Mouse (Mus musculus): Measurements from ENCODE around the gene Sprtn. TPM values are rescaled to one million over a fixed set of nuclear protein-coding genes. Genes with fewer than 3 reads are reported as not detected.

The Sprtn gene
- polyA plus RNA-seq, 1 experiment = 9.0 TPM

DNA sequence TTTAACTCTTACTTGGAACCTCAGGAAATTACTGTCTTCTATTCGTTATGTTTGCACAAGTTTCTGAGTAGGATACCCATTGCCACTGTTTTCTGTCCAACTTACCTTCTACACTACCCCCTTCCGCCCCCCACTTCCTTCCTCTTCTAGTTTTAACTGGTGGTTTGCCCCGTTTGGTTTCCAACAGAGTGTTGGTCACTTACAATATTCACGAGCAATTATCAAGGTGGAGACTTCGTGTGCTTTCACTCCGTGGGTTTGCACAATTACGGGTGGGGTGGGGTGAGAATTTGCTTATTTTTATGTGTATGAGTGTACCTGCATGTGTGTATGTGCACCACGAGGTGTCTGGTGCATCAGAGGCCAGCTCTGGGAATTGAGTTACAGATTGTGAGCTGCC lies 34.0 kb upstream of the Sprtn start:
- Histone ChIP-seq H3K4me3 (ENCODE audit: low read depth, low read length) (peak overlapping the region; percentile 30; the same call in 1 of the 2 replicates), H3K27ac (ENCODE audit: insufficient read depth, low read depth, low read length) (no peak overlapping the region), H3K36me3 (ENCODE audit: control insufficient read depth, insufficient read depth, low read length) (peaks cover 11% of the 10 kb centered on the region), H3K4me1 (ENCODE audit: control insufficient read depth, insufficient read depth, insufficient read length, low read length) (peaks cover 4% of the 10 kb centered on the region; the same call in 1 of the 2 replicates), H3K27me3 (ENCODE audit: control insufficient read depth, insufficient read depth, low read length) (no peaks in the 10 kb centered on the region)
- TF ChIP-seq CTCF (IDR thresholded peaks at IDR 0.05; ENCODE audit: extremely low read depth, insufficient read length, insufficient replicate concordance, low read depth, low read length) (no peak), POLR2A (IDR thresholded peaks at IDR 0.05; ENCODE audit: low read depth, low read length) (no peak)
- 2% methylated on average over 8 of the region's 8 CpGs for WGBS

DNA sequence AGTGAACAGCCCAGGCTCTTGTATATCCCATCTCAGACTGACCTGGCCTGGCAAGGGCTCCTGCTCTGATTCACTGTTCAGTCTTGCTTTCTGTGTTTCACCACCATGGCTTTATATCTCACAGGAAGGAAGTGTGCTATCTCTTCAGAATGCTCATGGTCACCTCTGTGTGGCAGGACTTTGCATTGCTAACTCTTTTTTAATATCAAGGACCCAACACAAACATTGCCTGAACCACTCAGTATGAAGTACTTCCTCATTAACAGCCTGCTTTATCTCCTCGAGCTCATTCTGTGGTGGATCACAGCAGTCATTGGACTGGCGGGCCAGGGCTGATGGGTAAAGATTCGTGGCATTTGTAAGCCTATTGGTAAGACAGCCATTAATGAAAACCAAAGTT lies 31.0 kb upstream of the Sprtn start:
- peaks cover 4% of the 10 kb centered on the region; the same call in 1 of the 2 replicates for H3K4me1 ChIP-seq (ENCODE audit: control insufficient read depth, insufficient read depth, insufficient read length, low read length)
- TF ChIP-seq POLR2A (IDR thresholded peaks at IDR 0.05; ENCODE audit: low read depth, low read length) = no peak
- TF ChIP-seq CTCF (IDR thresholded peaks at IDR 0.05; ENCODE audit: extremely low read depth, insufficient read length, insufficient replicate concordance, low read depth, low read length) = no peak

DNA sequence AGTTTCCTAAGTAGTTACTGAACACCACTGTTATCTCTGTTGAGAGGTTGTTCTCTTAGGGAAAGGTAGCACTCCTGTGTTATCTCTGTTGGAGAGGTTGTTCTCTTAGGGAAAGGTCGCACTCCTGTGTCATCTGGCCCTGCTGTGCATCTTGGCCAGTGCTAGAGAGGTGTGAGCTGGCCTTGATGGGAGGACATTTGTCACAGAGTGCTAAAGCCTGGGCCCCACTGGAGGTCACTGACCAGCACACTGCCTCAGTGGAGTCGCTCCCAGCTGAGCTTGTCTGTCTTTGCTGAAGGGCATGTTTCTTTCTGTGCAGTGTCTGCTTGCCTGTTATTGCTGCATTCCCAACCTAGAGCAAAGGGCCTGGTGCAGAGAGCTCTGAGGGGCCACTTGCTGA lies 30.6 kb upstream of the Sprtn start:
- H3K27ac ChIP-seq (ENCODE audit: insufficient read depth, low read depth, low read length) = no peak overlapping the region
- 71% methylated on average over 2 of the region's 2 CpGs for WGBS
- H3K4me3 ChIP-seq (ENCODE audit: low read depth, low read length) = no peak overlapping the region
- TF ChIP-seq POLR2A (IDR thresholded peaks at IDR 0.05; ENCODE audit: low read depth, low read length) (no peak), CTCF (IDR thresholded peaks at IDR 0.05; ENCODE audit: extremely low read depth, insufficient read length, insufficient replicate concordance, low read depth, low read length) (no peak)
- peaks cover 4% of the 10 kb centered on the region; the same call in 1 of the 2 replicates for H3K4me1 ChIP-seq (ENCODE audit: control insufficient read depth, insufficient read depth, insufficient read length, low read length)
- peaks cover 9% of the 10 kb centered on the region; the same call in 1 of the 2 replicates for H3K36me3 ChIP-seq (ENCODE audit: control insufficient read depth, insufficient read depth, low read length)
- H3K27me3 ChIP-seq (ENCODE audit: control insufficient read depth, insufficient read depth, low read length) = no peaks in the 10 kb centered on the region

More for the DNA sequence above, 31.0 kb upstream of the Sprtn start:
- peaks cover 7% of the 10 kb centered on the region; the same call in 1 of the 2 replicates for H3K36me3 ChIP-seq (ENCODE audit: control insufficient read depth, insufficient read depth, low read length)
- H3K27ac ChIP-seq (ENCODE audit: insufficient read depth, low read depth, low read length) = no peak overlapping the region
- no peak overlapping the region for H3K4me3 ChIP-seq (ENCODE audit: low read depth, low read length)
- WGBS = 51% methylated on average over 3 of the region's 3 CpGs
- H3K27me3 ChIP-seq (ENCODE audit: control insufficient read depth, insufficient read depth, low read length) = no peaks in the 10 kb centered on the region

DNA sequence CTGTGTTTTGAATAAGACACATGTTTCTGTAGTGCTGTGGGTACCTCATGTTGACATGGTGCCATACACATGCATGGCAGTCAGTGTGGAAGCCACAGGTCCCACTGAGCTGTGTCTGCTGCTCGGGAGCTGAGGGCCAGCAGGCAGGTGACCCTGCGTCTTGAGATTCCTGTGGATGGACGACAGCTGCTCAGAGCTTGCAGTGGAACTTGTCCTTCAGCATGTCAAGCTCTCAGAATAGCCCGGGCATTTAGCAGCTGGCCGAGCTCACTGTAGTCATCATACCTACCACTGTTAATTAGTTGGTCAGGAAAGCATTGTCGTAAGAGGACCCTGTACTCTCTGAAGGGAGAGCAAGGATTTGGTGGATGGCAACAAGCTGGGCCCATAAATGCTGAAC lies 28.0 kb upstream of the Sprtn start:
- WGBS = 86% methylated on average over 6 of the region's 6 CpGs
- Histone ChIP-seq H3K27me3 (ENCODE audit: control insufficient read depth, insufficient read depth, low read length) (no peaks in the 10 kb centered on the region), H3K36me3 (ENCODE audit: control insufficient read depth, insufficient read depth, low read length) (peaks cover 24% of the 10 kb centered on the region), H3K4me3 (ENCODE audit: low read depth, low read length) (no peak overlapping the region), H3K4me1 (ENCODE audit: control insufficient read depth, insufficient read depth, insufficient read length, low read length) (no peaks in the 10 kb centered on the region), H3K27ac (ENCODE audit: insufficient read depth, low read depth, low read length) (no peak overlapping the region)
- no peak for TF ChIP-seq POLR2A (IDR thresholded peaks at IDR 0.05; ENCODE audit: low read depth, low read length)
- no peak for TF ChIP-seq CTCF (IDR thresholded peaks at IDR 0.05; ENCODE audit: extremely low read depth, insufficient read length, insufficient replicate concordance, low read depth, low read length)

DNA sequence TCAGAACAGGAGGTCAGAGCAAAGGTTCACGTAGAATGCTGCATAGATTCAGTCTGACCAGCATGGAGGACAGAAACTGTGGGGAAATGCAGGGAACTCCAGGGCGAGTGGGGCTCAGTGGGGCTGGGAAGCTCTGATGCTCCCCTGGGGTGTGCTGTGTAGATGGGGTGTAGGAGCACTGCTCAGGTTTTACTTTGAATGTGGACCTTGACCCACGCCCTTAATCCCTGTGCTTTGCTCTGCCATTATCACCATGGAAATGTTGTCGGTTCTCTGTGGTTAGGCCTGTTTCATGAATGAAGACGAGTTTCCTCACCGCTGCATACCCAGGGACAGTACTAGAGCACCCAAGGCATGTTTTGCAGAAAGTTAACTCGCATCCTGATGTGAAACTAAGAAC lies 26.2 kb upstream of the Sprtn start:
- 82% methylated on average over 7 of the region's 7 CpGs for WGBS
- no peaks in the 10 kb centered on the region for H3K27me3 ChIP-seq (ENCODE audit: control insufficient read depth, insufficient read depth, low read length)
- peaks cover 32% of the 10 kb centered on the region for H3K36me3 ChIP-seq (ENCODE audit: control insufficient read depth, insufficient read depth, low read length)
- TF ChIP-seq POLR2A (IDR thresholded peaks at IDR 0.05; ENCODE audit: low read depth, low read length) (no peak), CTCF (IDR thresholded peaks at IDR 0.05; ENCODE audit: extremely low read depth, insufficient read length, insufficient replicate concordance, low read depth, low read length) (no peak)
- no peaks in the 10 kb centered on the region for H3K4me1 ChIP-seq (ENCODE audit: control insufficient read depth, insufficient read depth, insufficient read length, low read length)
- H3K4me3 ChIP-seq (ENCODE audit: low read depth, low read length) = no peak overlapping the region
- no peak overlapping the region for H3K27ac ChIP-seq (ENCODE audit: insufficient read depth, low read depth, low read length)

DNA sequence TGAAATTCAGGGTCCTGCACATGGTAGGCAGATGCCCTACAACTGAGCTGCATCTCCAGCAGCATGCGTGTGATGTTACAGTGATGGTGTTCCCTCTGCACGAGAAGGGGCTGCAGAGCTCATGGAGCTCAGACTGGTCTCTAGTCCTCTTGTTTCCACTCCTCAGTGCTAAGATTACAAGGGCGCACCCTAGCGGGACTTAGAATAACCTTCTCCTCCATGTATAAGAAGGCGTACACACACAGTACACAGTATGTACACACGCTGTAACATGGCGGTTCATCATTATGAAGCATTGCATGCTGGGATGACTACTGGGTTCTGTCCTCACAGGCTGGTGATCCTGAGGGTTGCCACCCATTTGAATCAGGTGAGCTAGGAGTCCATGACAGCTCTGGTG lies 25.6 kb upstream of the Sprtn start:
- Histone ChIP-seq H3K27ac (ENCODE audit: insufficient read depth, low read depth, low read length) (no peak overlapping the region), H3K27me3 (ENCODE audit: control insufficient read depth, insufficient read depth, low read length) (no peaks in the 10 kb centered on the region)
- 94% methylated on average over 7 of the region's 7 CpGs for WGBS

DNA sequence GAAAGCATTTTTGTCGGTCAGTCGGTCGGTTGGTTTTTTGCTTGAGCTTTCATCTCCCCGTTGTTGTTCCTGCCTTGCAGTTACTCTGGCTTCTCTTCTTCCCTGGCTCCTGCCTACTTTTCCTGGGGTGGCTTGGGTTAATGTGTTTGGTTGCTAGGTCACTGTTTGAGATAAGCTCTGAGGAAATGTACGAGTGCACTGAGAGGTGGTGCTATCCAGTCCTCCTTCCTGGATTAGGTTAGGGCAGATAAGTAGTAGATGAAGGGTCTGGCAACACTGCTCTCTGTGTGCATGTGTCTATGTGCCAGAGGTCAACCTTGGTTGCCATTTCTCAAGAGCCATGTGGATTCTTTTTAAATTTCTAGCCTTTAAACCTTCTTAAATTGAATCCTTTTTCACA lies 25.0 kb upstream of the Sprtn start:
- H3K36me3 ChIP-seq (ENCODE audit: control insufficient read depth, insufficient read depth, low read length) = peaks cover 43% of the 10 kb centered on the region
- H3K27me3 ChIP-seq (ENCODE audit: control insufficient read depth, insufficient read depth, low read length) = no peaks in the 10 kb centered on the region
- H3K4me3 ChIP-seq (ENCODE audit: low read depth, low read length) = no peak overlapping the region
- 55% methylated on average over 5 of the region's 5 CpGs for WGBS
- TF ChIP-seq POLR2A (IDR thresholded peaks at IDR 0.05; ENCODE audit: low read depth, low read length) (no peak), CTCF (IDR thresholded peaks at IDR 0.05; ENCODE audit: extremely low read depth, insufficient read length, insufficient replicate concordance, low read depth, low read length) (no peak)
- no peaks in the 10 kb centered on the region for H3K4me1 ChIP-seq (ENCODE audit: control insufficient read depth, insufficient read depth, insufficient read length, low read length)
- no peak overlapping the region for H3K27ac ChIP-seq (ENCODE audit: insufficient read depth, low read depth, low read length)

More for the DNA sequence above, 25.6 kb upstream of the Sprtn start:
- Histone ChIP-seq H3K4me3 (ENCODE audit: low read depth, low read length) (no peak overlapping the region), H3K36me3 (ENCODE audit: control insufficient read depth, insufficient read depth, low read length) (peaks cover 38% of the 10 kb centered on the region), H3K4me1 (ENCODE audit: control insufficient read depth, insufficient read depth, insufficient read length, low read length) (no peaks in the 10 kb centered on the region)
- TF ChIP-seq POLR2A (IDR thresholded peaks at IDR 0.05; ENCODE audit: low read depth, low read length) = no peak
- no peak for TF ChIP-seq CTCF (IDR thresholded peaks at IDR 0.05; ENCODE audit: extremely low read depth, insufficient read length, insufficient replicate concordance, low read depth, low read length)
